Mouse (Mus musculus): ENCODE measurements around the gene Cfap73. TPM values are rescaled to one million over a fixed set of nuclear protein-coding genes. Genes with fewer than 3 reads are reported as not detected.
A peak's percentile ranks its signal among the peaks of the same experiment; 100 is the strongest.

The Cfap73 gene
- total and polyA plus RNA-seq, 3 experiments: 0.16 TPM; not detected in 2

GRCm38 (mm10) chr5:120588569-120589094, 45.4 kb downstream of the Cfap73 start, which contains the start of the genes Tpcn1 and Iqcd:
Gene Tpcn1 (minus strand): TSS chr5:120588673.
Gene Iqcd (plus strand): TSS chr5:120589016.
- under 1% methylated on average over 35 of the region's 35 CpGs for WGBS
- Histone ChIP-seq H3K27ac (peak within 1 kb of the TSS; percentile 85), H3K9ac (ENCODE audit: low read depth, low read length) (peak within 1 kb of the TSS; percentile 86), H3K36me3 (ENCODE audit: control insufficient read depth, insufficient read depth, low read length) (no peaks in the 10 kb centered on the region), H3K4me3 (peak within 1 kb of the TSS; percentile 83), H3K4me1 (ENCODE audit: control insufficient read depth, insufficient read depth, low read length) (peaks cover 10% of the 10 kb centered on the region), H3K27me3 (ENCODE audit: control insufficient read depth, insufficient read depth, low read length) (no peaks in the 10 kb centered on the region), H3K79me2 (replicated peaks; ENCODE audit: control insufficient read depth, insufficient read depth, low read length) (no peaks in the 10 kb centered on the region)
- intact Hi-C loops (cut with DNase I): loop anchor here (1.0 to 2.0 kb wide), 2 partner anchors 25 to 78 kb away; partner anchors contain the start of gene Slc8b1
- TF ChIP-seq EP300 (IDR thresholded peaks at IDR 0.05; ENCODE audit: insufficient read depth, low read depth, low read length): no peak
- TF ChIP-seq POLR2A (IDR thresholded peaks at IDR 0.05; ENCODE audit: insufficient read depth, low read depth, low read length): peak; percentile 93
- peak; percentile 54 for TF ChIP-seq CTCF (IDR thresholded peaks at IDR 0.05)
- DNase-seq: peak; percentile 99

DNA sequence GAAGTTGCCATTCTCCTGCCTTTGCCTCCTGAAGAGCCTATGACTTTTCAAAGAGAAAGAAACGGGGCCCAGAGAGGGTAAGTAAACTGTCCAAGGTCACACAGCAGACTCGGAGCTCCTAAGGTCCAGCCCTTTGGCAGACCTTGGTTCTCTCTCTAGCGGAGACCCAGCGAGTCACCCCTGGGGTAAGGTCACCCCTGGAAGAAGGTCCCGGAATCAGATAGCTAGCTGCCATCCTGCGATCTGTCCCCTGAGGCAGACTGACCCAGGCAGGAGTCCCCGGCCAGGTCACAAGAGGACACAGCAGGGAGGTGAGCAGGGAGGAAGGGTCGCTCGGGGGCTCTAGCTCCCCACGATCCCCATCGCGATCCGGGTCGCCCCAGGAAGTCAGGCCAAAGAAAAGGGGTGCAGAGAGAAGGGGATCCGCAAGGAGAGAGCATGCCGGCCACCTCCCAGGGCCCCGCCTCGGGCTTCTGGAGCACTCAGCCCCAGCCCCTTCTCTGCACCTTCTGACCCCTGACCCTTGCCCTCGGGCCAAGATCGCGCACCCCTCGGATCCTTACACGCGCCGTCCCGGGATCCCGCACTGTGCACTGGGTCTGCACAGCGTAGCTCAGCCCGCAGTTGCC, 46.0 kb downstream of the Cfap73 start:
- 2% methylated on average over 29 of the region's 29 CpGs for WGBS
- intact Hi-C loops (cut with DNase I): loop anchor here (2.0 kb wide), 1 partner anchor 77 kb away; the partner anchor contains the start of gene Slc8b1
- DNase-seq: no peak
- TF ChIP-seq CTCF (IDR thresholded peaks at IDR 0.05): no peak
- 0 out of 2 replicates have a peak, but pooled peaks have one; percentile 8 for TF ChIP-seq POLR2A (IDR thresholded peaks at IDR 0.05; ENCODE audit: insufficient read depth, low read depth, low read length)
- no peak for TF ChIP-seq EP300 (IDR thresholded peaks at IDR 0.05; ENCODE audit: insufficient read depth, low read depth, low read length)
- H3K36me3 ChIP-seq (ENCODE audit: control insufficient read depth, insufficient read depth, low read length): no peaks in the 10 kb centered on the region
- peak overlapping the region; percentile 85 for H3K27ac ChIP-seq
- peak overlapping the region; percentile 86 for H3K9ac ChIP-seq (ENCODE audit: low read depth, low read length)
- no peaks in the 10 kb centered on the region for H3K27me3 ChIP-seq (ENCODE audit: control insufficient read depth, insufficient read depth, low read length)
- no peaks in the 10 kb centered on the region for H3K79me2 ChIP-seq (replicated peaks; ENCODE audit: control insufficient read depth, insufficient read depth, low read length)
- H3K4me1 ChIP-seq (ENCODE audit: control insufficient read depth, insufficient read depth, low read length): peaks cover 10% of the 10 kb centered on the region
- H3K4me3 ChIP-seq: peak overlapping the region; percentile 83

DNA sequence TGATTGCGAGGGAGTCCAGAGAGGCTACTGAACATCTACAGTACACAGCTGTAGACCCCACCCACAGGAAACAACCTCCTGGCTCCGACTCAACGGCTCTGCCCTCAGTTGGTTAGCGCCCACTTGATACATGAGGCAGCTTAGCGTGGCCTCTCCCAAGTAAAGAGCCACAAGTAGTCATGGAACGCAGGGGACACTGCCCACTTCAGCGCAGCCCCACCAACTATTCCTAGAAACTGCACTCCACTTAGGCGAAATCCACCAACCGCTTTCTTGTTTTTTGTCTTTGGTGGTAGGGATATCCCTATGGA, 46.5 kb downstream of the Cfap73 start:
- Histone ChIP-seq H3K79me2 (replicated peaks; ENCODE audit: control insufficient read depth, insufficient read depth, low read length) (no peaks in the 10 kb centered on the region), H3K4me3 (peak overlapping the region; percentile 83), H3K4me1 (ENCODE audit: control insufficient read depth, insufficient read depth, low read length) (peaks cover 10% of the 10 kb centered on the region), H3K36me3 (ENCODE audit: control insufficient read depth, insufficient read depth, low read length) (no peaks in the 10 kb centered on the region), H3K27ac (peak overlapping the region; percentile 85), H3K9ac (ENCODE audit: low read depth, low read length) (peak overlapping the region; percentile 42; the same call in 1 of the 2 replicates), H3K27me3 (ENCODE audit: control insufficient read depth, insufficient read depth, low read length) (no peaks in the 10 kb centered on the region)
- peak; percentile 66 to 70 for DNase-seq
- intact Hi-C loops (cut with DNase I): no loop called here
- 12% methylated on average over 9 of the region's 9 CpGs for WGBS
- TF ChIP-seq CTCF (IDR thresholded peaks at IDR 0.05): no peak
- TF ChIP-seq EP300 (IDR thresholded peaks at IDR 0.05; ENCODE audit: insufficient read depth, low read depth, low read length): 0 out of 2 replicates have a peak, but pooled peaks have one; percentile 19
- TF ChIP-seq POLR2A (IDR thresholded peaks at IDR 0.05; ENCODE audit: insufficient read depth, low read depth, low read length): 0 out of 2 replicates have a peak, but pooled peaks have one; percentile 14

DNA sequence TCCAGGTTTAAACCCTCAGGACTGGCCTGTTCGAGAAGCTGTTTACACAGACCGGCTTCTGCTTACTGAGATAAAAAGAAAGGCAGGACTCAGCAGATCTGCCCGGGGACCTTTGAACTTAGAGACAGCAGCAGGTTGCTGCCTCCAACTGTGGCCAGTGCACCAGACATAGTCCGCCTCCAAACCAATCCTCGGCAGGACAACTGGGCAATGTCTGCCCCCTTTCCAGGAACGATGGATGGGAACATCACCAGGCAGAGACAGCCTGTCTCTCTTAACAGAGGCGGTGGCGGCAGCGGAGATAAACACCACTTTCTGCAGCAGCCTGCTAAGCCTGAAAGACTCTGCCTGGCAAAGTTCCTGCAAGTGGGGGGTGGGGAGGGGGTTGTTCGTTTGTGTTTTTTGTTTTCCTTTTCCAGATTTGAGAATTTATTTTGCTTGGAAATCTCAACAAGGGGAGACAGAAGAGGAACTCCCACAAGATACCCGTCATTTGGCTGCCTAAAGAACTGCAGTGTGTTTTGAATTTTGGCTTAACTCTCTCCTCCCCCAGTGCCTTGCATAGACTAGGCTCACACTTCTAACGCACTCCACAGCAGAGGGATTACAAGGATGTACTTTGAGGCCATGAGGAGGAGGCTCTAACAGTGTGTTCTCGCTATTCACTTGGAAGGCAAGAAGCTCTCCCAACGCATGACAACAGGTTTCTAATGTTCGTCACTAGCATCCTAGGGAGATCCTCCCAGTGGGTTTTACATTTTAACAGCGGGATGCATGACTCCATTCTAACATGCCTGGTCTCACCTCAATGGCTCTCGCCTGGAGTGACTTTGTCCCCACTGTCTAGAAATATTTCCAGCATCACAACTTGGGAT, 47.1 kb downstream of the Cfap73 start:
- DNase-seq: peak; percentile 51
- Histone ChIP-seq H3K36me3 (ENCODE audit: control insufficient read depth, insufficient read depth, low read length) (no peaks in the 10 kb centered on the region), H3K9ac (ENCODE audit: low read depth, low read length) (peak overlapping the region; percentile 37), H3K27ac (peak overlapping the region; percentile 85), H3K27me3 (ENCODE audit: control insufficient read depth, insufficient read depth, low read length) (no peaks in the 10 kb centered on the region), H3K4me1 (ENCODE audit: control insufficient read depth, insufficient read depth, low read length) (peaks cover 13% of the 10 kb centered on the region), H3K79me2 (replicated peaks; ENCODE audit: control insufficient read depth, insufficient read depth, low read length) (no peaks in the 10 kb centered on the region), H3K4me3 (peak overlapping the region; percentile 83)
- TF ChIP-seq EP300 (IDR thresholded peaks at IDR 0.05; ENCODE audit: insufficient read depth, low read depth, low read length) (no peak), CTCF (IDR thresholded peaks at IDR 0.05) (no peak), POLR2A (IDR thresholded peaks at IDR 0.05; ENCODE audit: insufficient read depth, low read depth, low read length) (no peak)
- intact Hi-C loops (cut with DNase I): no loop called here
- 17% methylated on average over 17 of the region's 17 CpGs for WGBS

GRCm38 (mm10) chr5:120584968-120585367, 49.1 kb downstream of the Cfap73 start:
- Histone ChIP-seq H3K27ac (no peak overlapping the region), H3K4me3 (no peak overlapping the region), H3K79me2 (replicated peaks; ENCODE audit: control insufficient read depth, insufficient read depth, low read length) (no peaks in the 10 kb centered on the region), H3K36me3 (ENCODE audit: control insufficient read depth, insufficient read depth, low read length) (no peaks in the 10 kb centered on the region), H3K27me3 (ENCODE audit: control insufficient read depth, insufficient read depth, low read length) (no peaks in the 10 kb centered on the region), H3K4me1 (ENCODE audit: control insufficient read depth, insufficient read depth, low read length) (peaks cover 16% of the 10 kb centered on the region), H3K9ac (ENCODE audit: low read depth, low read length) (no peak overlapping the region)
- TF ChIP-seq EP300 (IDR thresholded peaks at IDR 0.05; ENCODE audit: insufficient read depth, low read depth, low read length) (no peak), CTCF (IDR thresholded peaks at IDR 0.05) (no peak), POLR2A (IDR thresholded peaks at IDR 0.05; ENCODE audit: insufficient read depth, low read depth, low read length) (no peak)
- DNase-seq: no peak
- intact Hi-C loops (cut with DNase I): no loop called here
- 76% methylated on average over 15 of the region's 15 CpGs for WGBS

All from heart, adult 2 months (tissue).